Mouse (Mus musculus): Measurements from ENCODE around the gene Enox1.

DNA sequence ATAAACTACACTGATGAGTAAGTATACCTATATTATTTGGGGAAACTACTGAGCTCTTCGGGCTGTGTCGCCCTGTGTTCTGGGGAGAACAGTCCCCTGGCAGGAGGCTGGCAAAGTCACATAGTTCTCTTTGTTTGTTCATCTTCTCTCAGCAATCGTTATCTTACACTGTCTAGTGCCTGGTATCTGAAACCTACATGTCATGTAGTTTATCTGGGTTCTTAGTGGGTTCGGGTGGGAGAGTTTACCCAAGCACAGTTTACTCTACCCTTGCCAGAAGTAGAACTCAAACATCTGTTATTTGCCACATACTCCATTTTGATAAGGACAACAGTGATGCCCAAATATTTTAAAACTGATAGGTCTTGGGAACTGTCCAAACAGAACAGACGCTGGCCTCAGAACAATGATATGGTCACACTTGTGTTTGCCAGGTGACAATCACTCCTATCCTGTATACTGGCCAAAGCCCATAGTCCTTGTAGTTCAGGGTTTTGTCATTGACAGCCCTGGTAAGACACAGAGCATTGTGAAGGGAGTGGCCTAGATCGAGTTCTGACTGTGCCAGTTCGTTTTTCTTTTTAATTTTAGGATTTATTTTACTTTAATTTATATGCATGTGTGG is 401.0 kb downstream of the Enox1 start:
- TF ChIP-seq CTCF (IDR thresholded peaks at IDR 0.05; ENCODE audit: insufficient read depth, low read length) (no peak), POLR2A (IDR thresholded peaks at IDR 0.05; ENCODE audit: borderline replicate concordance, extremely low read depth, low read depth, low read length) (no peak)
